Comparison of ENCODE assay signal across 1 mouse cellular context in genomic region chr11:109610795-109611302, GRCm38 (mm10).
TF ChIP-seq lines count a peak whose summit lies in the region.

No protein-coding gene starts in this region.

TF ChIP-seq in CH12.LX, 34 proteins besides CTCF, POLR2A, EP300 and RAD21 (continued from another document):
- TF ChIP-seq MAX (IDR thresholded peaks at IDR 0.05; ENCODE audit: low read length): 0 out of 2 replicates have a peak, but pooled peaks have one; percentile 17
- TF ChIP-seq ZMIZ1 (IDR thresholded peaks at IDR 0.05; ENCODE audit: low read depth, low read length): no peak
- peak; percentile 63 for TF ChIP-seq MAZ (IDR thresholded peaks at IDR 0.05; ENCODE audit: low read depth, low read length)
